In genomic region chr3:101110043-101110837, GRCm38 (mm10) we compare ENCODE assay signal across 9 mouse cellular contexts. TPM values are rescaled to one million over a fixed set of nuclear protein-coding genes. Genes with fewer than 3 reads are reported as not detected.
DNase-seq lines count a peak whose midpoint lies in the region; ATAC-seq lines count a peak whose summit lies in the region.
"Had no signal": no experiment of that assay in that cellular context is flagged by ENCODE, and none has a peak within 500 bp of the region (broad histone marks: within the 10 kb centered on the region; RNA-seq: fewer than 3 reads in every experiment).

Gene Ptgfrn (minus strand): TSS chr3:101110278.

- intact Hi-C loops in gastrocnemius, postnatal 36 days (cut with DNase I) = loop anchor here (10.0 kb wide), 1 partner anchor 165 kb away; no protein-coding TSS in a partner anchor

- DNase-seq in frontal cortex, postnatal 10 days (ENCODE audit: low spot score in 2 of 2) = peak; percentile 22 to 45
- DNase-seq in frontal cortex, postnatal 36 days (ENCODE audit: low spot score in 2 of 2) = no peak
- peak; percentile 64 to 67 for DNase-seq in cerebellum, postnatal 14 days
- peak; percentile 57 to 69 for DNase-seq in gastrocnemius, postnatal 36 days
- peak; percentile 54 for DNase-seq in induced T-regulatory cell, adult 2 months (ENCODE audit: low read depth)
- DNase-seq in limb, embryonic 10.5 days (ENCODE audit: low spot score) = peak; percentile 86
- peak; percentile 96 for DNase-seq in midbrain, embryonic 11.5 days (ENCODE audit: low spot score, missing footprints)

- no peaks in the 10 kb centered on the region for H3K9me3 ChIP-seq in limb, embryonic 10.5 days (replicated peaks)
- no peaks in the 10 kb centered on the region for H3K9me3 ChIP-seq in midbrain, embryonic 11.5 days (ENCODE audit: control insufficient read depth, low read length)
- H3K9me3 ChIP-seq in stomach, embryonic 14.5 days (ENCODE audit: control insufficient read depth, low read depth, low read length) = no peaks in the 10 kb centered on the region

- peak within 1 kb of the TSS; percentile 90 for H3K9ac ChIP-seq in midbrain, embryonic 11.5 days (ENCODE audit: low read length)
- H3K9ac ChIP-seq in stomach, embryonic 14.5 days (replicated peaks; ENCODE audit: low read depth, low read length) = peak within 1 kb of the TSS; percentile 91

- H3K27me3 ChIP-seq in limb, embryonic 10.5 days (ENCODE audit: low read depth, poor library complexity, severe bottlenecking) = peaks cover 7% of the 10 kb centered on the region; the same call in 1 of the 2 replicates
- H3K27me3 ChIP-seq in midbrain, embryonic 11.5 days (ENCODE audit: control insufficient read depth, insufficient read depth, low read length) = no peaks in the 10 kb centered on the region
- H3K27me3 ChIP-seq in stomach, embryonic 14.5 days (ENCODE audit: control insufficient read depth, insufficient read depth, low read length) = no peaks in the 10 kb centered on the region

- no peaks in the 10 kb centered on the region for H3K36me3 ChIP-seq in limb, embryonic 10.5 days
- H3K36me3 ChIP-seq in midbrain, embryonic 11.5 days (ENCODE audit: control insufficient read depth, insufficient read depth, low read length) = no peaks in the 10 kb centered on the region
- H3K36me3 ChIP-seq in stomach, embryonic 14.5 days (ENCODE audit: control insufficient read depth, insufficient read depth, low read length) = no peaks in the 10 kb centered on the region
- H3K36me3 ChIP-seq: G1E had no signal

- WGBS in limb, embryonic 10.5 days = 2% methylated on average over 70 of the region's 81 CpGs
- under 1% methylated on average over 62 of the region's 81 CpGs for WGBS in midbrain, embryonic 11.5 days
- 1% methylated on average over 63 of the region's 81 CpGs for WGBS in stomach, embryonic 14.5 days

- peak; percentile 88 for ATAC-seq in midbrain, embryonic 11.5 days (ENCODE audit: low FRiP score)
- peak; percentile 69 for ATAC-seq in stomach, embryonic 14.5 days (ENCODE audit: insufficient number of reproducible peaks, insufficient read depth, low FRiP score, low read depth)

- H3K4me3 ChIP-seq in limb, embryonic 10.5 days = peak within 1 kb of the TSS; percentile 91
- H3K4me3 ChIP-seq in midbrain, embryonic 11.5 days (ENCODE audit: low read depth, low read length) = peak within 1 kb of the TSS; percentile 84
- H3K4me3 ChIP-seq in stomach, embryonic 14.5 days (ENCODE audit: low read depth, low read length) = peak within 1 kb of the TSS; percentile 74

- H3K4me1 ChIP-seq in limb, embryonic 10.5 days = peaks cover 71% of the 10 kb centered on the region
- peaks cover 15% of the 10 kb centered on the region for H3K4me1 ChIP-seq in midbrain, embryonic 11.5 days (ENCODE audit: control insufficient read depth, insufficient read depth, low read length)
- H3K4me1 ChIP-seq in stomach, embryonic 14.5 days (ENCODE audit: control insufficient read depth, insufficient read depth, low read length) = peaks cover 36% of the 10 kb centered on the region

- H3K27ac ChIP-seq in limb, embryonic 10.5 days = peak within 1 kb of the TSS; percentile 98
- H3K27ac ChIP-seq in midbrain, embryonic 11.5 days (ENCODE audit: low read depth, low read length) = peak within 1 kb of the TSS; percentile 4; the same call in 1 of the 2 replicates
- peak within 1 kb of the TSS; percentile 87 for H3K27ac ChIP-seq in stomach, embryonic 14.5 days (ENCODE audit: low read length)

- peak within 1 kb of the TSS; percentile 97 for H3K4me2 ChIP-seq in midbrain, embryonic 11.5 days
- H3K4me2 ChIP-seq in stomach, embryonic 14.5 days (replicated peaks; ENCODE audit: low read depth, low read length) = peak within 1 kb of the TSS; percentile 84

RNA-seq across cellular contexts. Expression of gene Ptgfrn, which starts in this region (rescaled TPM):
- 10 to 100 TPM; 11.7 to 14.0 TPM for total RNA-seq in gastrocnemius, postnatal 36 days (2021)
- 3.4 and 4.0 TPM in 2 replicates for polyA plus RNA-seq in limb, embryonic 10.5 days (2016; fragmentation: Nextera tagmentation; extraction: Ambion mirVana)
- polyA plus RNA-seq in midbrain, embryonic 11.5 days (2014; fragmentation: Nextera tagmentation; extraction: Ambion mirVana) = 2.3 and 2.6 TPM in 2 replicates
- polyA plus RNA-seq in stomach, embryonic 14.5 days (2014; fragmentation: Nextera tagmentation; extraction: Ambion mirVana) = 9.1 and 10.5 TPM in 2 replicates
- polyA plus RNA-seq: G1E had no signal

Comparison
In these comparisons a context has a peak if more than half of its experiments do, and no peak if none do; other contexts are left out.
1. DNase-seq: peak in frontal cortex, postnatal 10 days (2 of 2), cerebellum, postnatal 14 days (2 of 2), gastrocnemius, postnatal 36 days (2 of 2), induced T-regulatory cell, adult 2 months (single experiment), limb, embryonic 10.5 days (single experiment) and midbrain, embryonic 11.5 days (single experiment); none in frontal cortex, postnatal 36 days (0 of 2).
2. H3K27ac ChIP-seq: peak in every context shown above with its lines; median percentile 98 in limb, embryonic 10.5 days; 87 in stomach, embryonic 14.5 days; 4 in midbrain, embryonic 11.5 days.
3. Peak in every context shown above with its lines, with median percentiles within 50 percentile points of each other: H3K4me3 ChIP-seq.